ENCODE assay signal across 31 mouse cellular contexts in the genomic region with DNA sequence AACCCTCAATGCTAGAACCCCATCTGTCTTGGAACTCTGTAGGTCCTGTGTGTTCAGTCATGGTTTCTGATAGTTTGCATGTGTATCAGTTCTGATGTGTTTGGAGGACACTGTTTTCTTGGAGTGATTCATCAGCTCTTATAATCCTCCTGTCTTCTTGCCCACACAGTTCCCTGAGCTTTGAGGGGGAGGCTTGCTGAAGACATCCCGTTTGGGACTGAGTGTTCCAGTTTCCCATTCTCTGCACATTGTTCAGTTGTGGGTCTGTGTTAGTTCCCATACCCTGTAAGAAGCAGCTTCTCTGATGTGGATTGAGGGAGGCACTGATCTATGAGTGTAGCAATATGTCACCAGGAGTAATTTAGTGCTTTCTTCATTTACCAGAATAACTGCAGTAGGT.
DNase-seq lines count a peak whose midpoint lies in the region; ATAC-seq and TF ChIP-seq lines count a peak whose summit lies in the region.
"Had no signal": no experiment of that assay in that cellular context is flagged by ENCODE, and none has a peak within 500 bp of the region (broad histone marks: within the 10 kb centered on the region; RNA-seq: fewer than 3 reads in every experiment).

No protein-coding gene starts in this region.

- H3K4me3 ChIP-seq in heart, embryonic 10.5 days: no peak overlapping the region
- H3K4me3 ChIP-seq in heart, embryonic 12.5 days: no peak overlapping the region
- no peak overlapping the region for H3K4me3 ChIP-seq in left cerebral cortex, adult 2 months
- H3K4me3 ChIP-seq: embryonic facial prominence, embryonic 13.5 days; forebrain, embryonic 10.5 days; forebrain, embryonic 15.5 days; heart, embryonic 13.5 days; hindbrain, embryonic 10.5 days; hindbrain, embryonic 15.5 days; limb, embryonic 12.5 days; liver, embryonic 15.5 days; midbrain, embryonic 10.5 days; midbrain, embryonic 15.5 days; neural tube, embryonic 15.5 days had no signal

- ATAC-seq in heart, embryonic 12.5 days (ENCODE audit: insufficient number of reproducible peaks, low FRiP score): no peak
- ATAC-seq: CD4-positive, CD25-positive, alpha-beta regulatory T cell, adult 4 months; forebrain, embryonic 15.5 days; inflammation-experienced regulatory T-cells, adult 6 months; midbrain, embryonic 15.5 days had no signal

- DNase-seq in heart, embryonic 10.5 days (ENCODE audit: low spot score): peak; percentile 13
- DNase-seq in right cerebral cortex, adult 18-20 months: peak; percentile 60
- DNase-seq in right cerebral cortex, postnatal 4 days: no peak
- peak; percentile 18 to 21 for DNase-seq in left cerebral cortex, adult 2 months (ENCODE audit: extremely low spot score in 1 of 2, low spot score in 2 of 2)
- DNase-seq in telencephalon, adult 2 months (ENCODE audit: low read depth, low spot score): peak; percentile 56
- DNase-seq in thymus, postnatal 10 days (ENCODE audit: low spot score in 2 of 2): no peak
- DNase-seq: adrenal gland, postnatal 25 days; cerebellum, adult 18-20 months; cerebellum, postnatal 10 days; gastrocnemius, postnatal 14 days; heart, adult 18-20 months; heart, postnatal 10 days; kidney, adult 11 months; kidney, postnatal 14 days; lung, embryonic 14.5 days; lung, postnatal 14 days; thymus, postnatal 14 days had no signal

- 86% methylated on average over 1 of the region's 1 CpGs for WGBS in heart, embryonic 10.5 days
- 71% methylated on average over 1 of the region's 1 CpGs for WGBS in heart, embryonic 12.5 days

- no peaks in the 10 kb centered on the region for H3K27me3 ChIP-seq in heart, embryonic 10.5 days (ENCODE audit: insufficient read depth, poor library complexity, severe bottlenecking)
- no peaks in the 10 kb centered on the region for H3K27me3 ChIP-seq in heart, embryonic 12.5 days (replicated peaks)
- H3K27me3 ChIP-seq: embryonic facial prominence, embryonic 13.5 days; forebrain, embryonic 15.5 days; heart, embryonic 13.5 days; hindbrain, embryonic 15.5 days; limb, embryonic 12.5 days; liver, embryonic 15.5 days; midbrain, embryonic 15.5 days; neural tube, embryonic 15.5 days had no signal

- H3K9ac ChIP-seq in heart, embryonic 12.5 days: no peak overlapping the region
- H3K9ac ChIP-seq: embryonic facial prominence, embryonic 13.5 days; forebrain, embryonic 15.5 days; heart, embryonic 13.5 days; hindbrain, embryonic 15.5 days; limb, embryonic 12.5 days; liver, embryonic 15.5 days; lung, embryonic 14.5 days; midbrain, embryonic 15.5 days; neural tube, embryonic 15.5 days had no signal

- H3K4me2 ChIP-seq in heart, embryonic 12.5 days: no peak overlapping the region
- H3K4me2 ChIP-seq: embryonic facial prominence, embryonic 13.5 days; forebrain, embryonic 15.5 days; heart, embryonic 13.5 days; hindbrain, embryonic 15.5 days; limb, embryonic 12.5 days; liver, embryonic 15.5 days; lung, embryonic 14.5 days; midbrain, embryonic 15.5 days; neural tube, embryonic 15.5 days had no signal

- no peaks in the 10 kb centered on the region for H3K36me3 ChIP-seq in heart, embryonic 10.5 days
- H3K36me3 ChIP-seq in heart, embryonic 12.5 days: no peaks in the 10 kb centered on the region
- H3K36me3 ChIP-seq: embryonic facial prominence, embryonic 13.5 days; forebrain, embryonic 10.5 days; forebrain, embryonic 15.5 days; heart, embryonic 13.5 days; hindbrain, embryonic 10.5 days; hindbrain, embryonic 15.5 days; limb, embryonic 12.5 days; liver, embryonic 15.5 days; midbrain, embryonic 10.5 days; midbrain, embryonic 15.5 days; neural tube, embryonic 15.5 days had no signal

- no peak for TF ChIP-seq CTCF in left cerebral cortex, adult 2 months (IDR thresholded peaks at IDR 0.05)

- intact Hi-C loops in left cerebral cortex, adult 2 months (cut with DNase I): no loop called here

- no peaks in the 10 kb centered on the region for H3K9me3 ChIP-seq in heart, embryonic 10.5 days
- H3K9me3 ChIP-seq in heart, embryonic 12.5 days (replicated peaks): no peaks in the 10 kb centered on the region
- H3K9me3 ChIP-seq: embryonic facial prominence, embryonic 13.5 days; forebrain, embryonic 10.5 days; forebrain, embryonic 15.5 days; heart, embryonic 13.5 days; hindbrain, embryonic 10.5 days; hindbrain, embryonic 15.5 days; limb, embryonic 12.5 days; liver, embryonic 15.5 days; midbrain, embryonic 10.5 days; midbrain, embryonic 15.5 days; neural tube, embryonic 15.5 days had no signal

- H3K27ac ChIP-seq in heart, embryonic 10.5 days: no peak overlapping the region
- no peak overlapping the region for H3K27ac ChIP-seq in heart, embryonic 12.5 days (ENCODE audit: poor library complexity, severe bottlenecking)
- no peak overlapping the region for H3K27ac ChIP-seq in left cerebral cortex, adult 2 months
- H3K27ac ChIP-seq: embryonic facial prominence, embryonic 13.5 days; forebrain, embryonic 10.5 days; forebrain, embryonic 15.5 days; heart, embryonic 13.5 days; hindbrain, embryonic 10.5 days; hindbrain, embryonic 15.5 days; limb, embryonic 12.5 days; liver, embryonic 15.5 days; midbrain, embryonic 10.5 days; midbrain, embryonic 15.5 days; neural tube, embryonic 15.5 days had no signal

- H3K4me1 ChIP-seq in heart, embryonic 10.5 days: 0 out of 2 replicates have a peak, but pooled peaks cover 4% of the 10 kb centered on the region
- H3K4me1 ChIP-seq in heart, embryonic 12.5 days (replicated peaks): no peaks in the 10 kb centered on the region
- H3K4me1 ChIP-seq: heart, embryonic 13.5 days; liver, embryonic 15.5 days had no signal

Comparison
In these comparisons a context has a peak if more than half of its experiments do, and no peak if none do; other contexts are left out.
1. DNase-seq: peak in heart, embryonic 10.5 days (single experiment), right cerebral cortex, adult 18-20 months (single experiment), left cerebral cortex, adult 2 months (2 of 2) and telencephalon, adult 2 months (single experiment); none in right cerebral cortex, postnatal 4 days (single experiment) and thymus, postnatal 10 days (0 of 2).